Mouse (Mus musculus) kidney, postnatal 4 days (tissue): Measurements from ENCODE around the gene Usp16.
"Not testable (repeated sequence)": the region's sequence is repeated elsewhere in the genome, so short reads cannot be mapped to it uniquely, and the experiment has no call there.

Source experiments
- DNase-seq, 2 experiments: peaks; one replicate each; pipeline ENCODE4 v3.0.0; 2021; ENCODE audit warnings: mixed read lengths in 2 of 2

Gene Usp16

DNA sequence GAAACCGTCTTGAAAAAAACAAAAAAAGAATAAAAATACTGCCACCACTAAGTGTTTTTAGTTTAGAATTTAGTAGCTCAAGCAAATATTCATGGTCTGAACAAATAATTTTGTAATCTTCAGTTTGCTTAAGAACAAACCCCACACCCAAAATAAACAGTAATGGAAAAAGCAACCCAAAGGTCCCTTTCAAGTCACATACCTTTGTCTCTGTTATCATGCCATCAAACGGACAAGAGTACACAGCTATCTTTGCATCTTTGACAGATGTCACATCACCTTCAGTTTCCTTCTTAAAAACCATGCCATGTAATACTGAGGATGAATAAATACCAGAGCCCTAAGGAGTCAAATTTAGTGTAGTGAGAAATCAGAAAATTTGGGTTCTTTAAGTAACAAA, 34.1 kb downstream of the Usp16 start:
- DNase-seq, result no peak

DNA sequence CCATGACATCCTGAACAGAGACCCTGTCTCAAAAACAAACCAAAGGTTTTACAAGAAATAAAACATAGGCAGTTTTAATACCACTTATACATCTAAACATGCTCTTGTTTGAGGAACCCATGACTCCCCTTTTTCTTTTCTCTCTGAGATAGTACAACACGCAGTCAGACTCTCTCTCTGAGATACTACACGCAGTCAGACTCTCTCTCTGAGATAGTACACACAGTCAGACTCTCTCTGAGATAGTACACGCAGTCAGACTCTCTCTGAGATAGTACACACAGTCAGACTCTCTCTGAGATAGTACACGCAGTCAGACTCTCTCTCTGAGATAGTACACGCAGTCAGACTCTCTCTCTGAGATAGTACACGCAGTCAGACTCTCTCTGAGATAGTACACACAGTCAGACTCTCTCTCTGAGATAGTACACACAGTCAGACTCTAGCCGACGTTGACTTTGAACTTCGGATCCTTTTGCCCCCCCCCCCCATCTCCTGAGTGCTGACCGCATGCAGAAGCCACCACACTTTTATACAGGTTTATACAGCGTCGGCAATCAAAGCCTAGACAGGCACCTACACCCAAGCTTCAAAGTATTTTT, 37.8 kb downstream of the Usp16 start:
- DNase-seq, result not testable (repeated sequence)

DNA sequence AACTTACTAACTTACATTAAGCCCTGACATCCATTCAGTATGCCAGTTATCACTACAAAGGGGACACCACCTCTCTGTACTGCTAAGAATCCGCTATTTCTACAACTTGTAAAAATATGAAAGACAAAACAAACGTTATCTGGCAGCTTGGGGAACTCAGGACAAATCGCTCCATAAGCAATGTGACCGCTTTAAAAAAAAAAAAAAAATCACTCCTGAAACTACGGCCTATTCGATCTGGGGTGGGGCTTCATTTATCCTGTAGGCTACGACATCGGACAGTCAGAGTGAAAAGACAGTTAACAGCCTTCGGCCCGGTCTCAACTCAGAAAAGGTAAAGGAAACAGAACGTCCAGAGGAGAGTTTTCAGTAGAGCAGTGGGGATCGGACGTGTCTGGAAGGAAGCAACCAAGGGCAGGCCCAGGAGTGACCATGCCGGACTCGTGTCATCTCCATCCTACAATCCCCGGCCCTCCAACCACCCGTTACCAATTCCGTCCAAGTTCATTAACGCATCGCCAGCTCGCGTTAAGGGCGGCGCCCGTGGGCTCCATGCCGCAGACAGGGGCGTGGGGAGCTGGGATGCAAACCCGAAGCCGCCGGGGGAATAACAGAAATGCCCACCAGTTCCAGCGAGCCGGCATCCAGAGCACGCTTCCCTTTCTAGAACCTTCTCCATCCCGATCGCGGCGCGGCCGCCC, 40.6 kb downstream of the Usp16 start:
- no peak for DNase-seq

DNA sequence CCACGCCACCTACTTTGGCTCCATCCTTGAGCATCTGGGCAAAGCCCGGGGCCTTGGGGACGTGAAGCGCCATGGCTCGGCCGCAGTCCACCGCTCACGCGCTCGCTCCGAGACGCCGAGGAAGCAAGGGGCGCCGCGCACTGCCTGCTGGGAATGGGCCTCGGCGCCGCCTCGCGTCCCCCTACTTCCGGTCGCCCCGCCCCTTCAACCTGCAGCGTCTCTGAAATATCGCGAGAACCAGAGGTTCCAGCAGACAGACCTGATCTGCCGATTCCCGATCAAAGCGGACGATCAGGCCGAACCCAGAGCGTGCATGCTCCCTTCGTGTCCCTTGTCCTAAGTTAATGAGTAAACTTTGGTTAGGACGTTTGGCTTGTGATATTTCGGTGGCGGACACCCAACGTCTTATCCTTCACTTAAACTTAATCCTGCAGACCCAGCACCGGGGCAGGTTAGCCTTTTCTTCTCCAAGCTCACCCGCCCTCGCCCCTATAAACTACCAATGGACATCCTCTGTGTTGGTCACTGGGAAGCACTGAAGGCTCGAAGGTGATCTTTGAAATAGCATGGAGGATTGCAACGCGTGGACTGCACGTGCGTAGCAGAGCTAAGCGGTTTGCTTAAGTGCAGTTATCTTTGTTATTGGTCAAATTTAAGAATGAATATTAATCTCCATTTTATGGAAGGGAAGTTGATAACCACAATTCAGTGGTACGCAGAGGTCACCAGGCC, 41.4 kb downstream of the Usp16 start, which contains the start of gene Cct8:
Cct8 (minus strand) TSS at position 158 of the 732 bp plus-strand sequence.
- DNase-seq, result peak; percentile 97 to 99

DNA sequence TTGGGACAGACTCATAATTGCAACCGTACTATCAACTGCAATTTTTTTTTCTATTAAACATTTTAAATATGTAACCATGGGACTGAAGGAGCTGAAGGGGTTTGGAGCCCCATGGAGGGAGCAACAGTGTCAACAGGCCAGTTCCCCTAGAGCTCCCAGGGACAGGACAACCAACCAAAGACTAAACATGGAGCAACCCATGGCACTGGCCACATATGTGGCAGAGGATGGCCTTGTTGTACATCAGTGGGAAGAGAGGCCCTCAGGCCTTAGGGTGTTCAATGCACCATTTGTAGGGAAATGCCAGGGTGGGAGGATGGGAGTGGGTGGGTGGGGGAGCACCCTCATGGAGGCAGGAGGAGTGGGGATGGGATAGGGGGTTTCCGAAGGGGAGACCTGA, 42.2 kb downstream of the Usp16 start:
- DNase-seq, result no peak

DNA sequence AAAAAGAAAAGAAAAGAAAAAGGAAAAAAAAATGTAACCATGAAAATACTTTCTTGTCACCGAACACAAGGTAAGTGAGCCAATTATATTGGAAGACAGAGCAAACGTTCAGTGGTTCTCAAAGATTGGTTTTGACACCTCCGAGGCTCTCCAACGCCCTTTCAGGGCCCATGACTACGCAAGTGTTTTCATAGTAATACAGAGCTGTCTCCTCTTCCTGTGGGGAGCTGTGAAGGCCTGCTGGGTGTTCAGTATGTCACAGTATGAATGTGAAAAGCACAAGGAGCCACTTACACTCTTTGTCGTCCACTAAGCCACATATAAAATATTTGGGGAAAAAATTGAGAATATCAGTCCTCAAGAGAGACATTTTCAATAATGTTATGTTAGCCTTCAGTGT, 42.7 kb downstream of the Usp16 start:
- no peak for DNase-seq

DNA sequence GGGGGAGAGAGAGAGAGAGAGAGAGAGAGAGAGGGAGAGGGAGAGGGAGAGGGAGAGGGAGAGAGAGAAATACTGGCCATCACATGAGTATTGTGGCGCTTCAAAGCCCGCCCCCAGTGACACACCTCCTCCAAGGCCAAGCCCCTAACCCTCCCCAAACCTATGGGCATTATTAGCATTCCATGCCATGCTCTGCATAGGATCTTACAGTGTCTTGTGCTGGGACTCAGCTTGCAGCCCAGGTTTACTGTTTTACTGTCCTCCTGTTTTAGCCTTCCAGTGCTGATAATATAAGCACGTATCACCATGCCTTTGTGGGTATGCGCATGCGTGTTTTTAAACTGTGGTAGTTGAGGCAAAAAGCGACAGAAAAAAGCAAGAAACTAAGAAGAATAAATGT, 45.1 kb downstream of the Usp16 start:
- no peak for DNase-seq

DNA sequence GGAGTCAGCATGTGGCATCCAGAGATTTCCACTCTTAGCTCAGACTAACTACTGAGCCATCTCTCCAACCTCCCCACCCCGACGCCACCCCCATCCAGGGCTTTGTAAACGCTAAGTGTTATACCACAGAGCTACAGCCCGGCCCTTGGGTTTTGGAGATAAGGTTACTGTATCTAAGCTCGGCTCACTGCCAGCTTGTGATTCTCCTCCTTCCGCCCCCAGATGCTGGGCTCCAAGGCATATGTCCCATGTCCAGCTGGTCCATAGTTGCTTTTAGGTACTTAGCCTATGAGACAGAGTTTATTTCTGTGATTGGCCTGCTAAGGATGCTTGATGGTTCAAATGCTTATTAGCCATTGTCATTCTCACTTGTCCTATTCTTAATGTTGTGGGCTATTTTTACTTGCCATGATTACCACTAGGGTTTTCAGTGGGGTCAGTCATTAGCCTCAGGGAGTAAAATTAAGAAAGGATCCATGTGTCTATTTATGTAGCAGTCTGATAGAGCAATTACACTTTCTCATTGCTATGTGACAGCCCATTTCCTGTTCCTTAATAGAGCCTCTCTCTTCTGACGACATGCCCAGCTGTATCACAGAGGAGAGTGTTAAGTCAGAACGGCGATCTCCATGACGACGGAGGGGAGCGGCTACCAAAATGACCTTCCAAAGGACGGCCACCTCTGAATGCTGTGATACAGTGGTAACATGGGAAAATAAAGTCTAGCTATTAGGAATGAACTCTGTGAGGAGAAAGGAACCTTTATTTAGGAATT, 47.0 kb downstream of the Usp16 start:
- peak; percentile 46 to 62 for DNase-seq

DNA sequence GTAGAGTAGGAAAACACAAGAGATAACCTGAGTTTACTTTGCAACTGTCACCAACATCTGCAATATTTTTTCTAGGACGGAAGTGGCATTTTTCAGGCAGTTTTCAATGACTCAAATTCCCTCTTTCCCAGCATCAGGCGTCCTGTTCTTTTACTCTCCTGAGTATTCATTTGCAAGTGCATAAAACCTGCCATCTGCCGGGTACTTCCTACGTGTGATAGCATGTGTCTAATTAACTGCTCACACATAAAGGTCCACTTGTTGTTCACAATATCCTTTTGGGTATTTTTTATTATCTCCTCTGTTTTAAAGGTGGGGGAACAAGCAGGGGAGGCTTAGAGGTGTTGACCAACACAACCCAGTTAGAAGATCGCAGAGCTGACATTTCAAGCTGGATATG, 57.2 kb downstream of the Usp16 start:
- no peak for DNase-seq

DNA sequence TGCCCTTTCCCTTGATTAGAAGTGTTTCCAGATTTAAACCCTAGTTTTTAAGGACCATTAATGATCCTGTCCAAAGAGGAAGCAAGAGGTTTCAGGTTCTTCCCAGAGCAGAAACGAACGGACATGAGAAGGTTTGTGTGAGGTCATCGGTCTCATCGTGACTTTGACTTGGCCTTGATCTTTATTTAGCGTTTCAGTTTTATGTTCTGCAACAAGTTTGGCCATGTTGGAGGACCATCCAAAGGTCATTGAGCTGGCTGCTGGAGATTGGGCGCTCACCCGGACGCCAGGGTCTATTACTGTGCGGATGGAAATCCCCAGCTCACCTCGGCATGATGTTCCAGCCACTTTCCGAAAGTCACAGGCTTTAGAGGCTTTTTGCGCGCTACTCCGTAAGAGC, 57.8 kb downstream of the Usp16 start:
- no peak for DNase-seq

DNA sequence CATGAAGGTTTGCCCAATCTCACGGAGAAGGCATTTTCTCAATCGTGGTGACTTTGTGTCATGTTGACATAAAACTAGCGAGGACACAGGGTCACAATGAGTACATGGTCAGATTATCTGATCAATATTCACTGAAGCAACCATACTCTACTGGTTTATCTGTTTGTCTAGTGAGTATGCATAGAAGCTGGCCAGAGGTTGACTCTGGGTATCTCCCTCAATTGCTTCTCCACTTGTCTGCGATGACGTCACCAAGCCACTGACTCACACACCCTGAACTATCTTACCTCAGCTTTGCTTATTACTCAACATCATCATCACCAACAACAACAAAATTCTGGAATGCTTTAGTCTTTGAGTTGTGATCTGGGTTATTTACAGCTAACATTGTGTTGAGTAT, 69.7 kb downstream of the Usp16 start:
- no peak for DNase-seq

DNA sequence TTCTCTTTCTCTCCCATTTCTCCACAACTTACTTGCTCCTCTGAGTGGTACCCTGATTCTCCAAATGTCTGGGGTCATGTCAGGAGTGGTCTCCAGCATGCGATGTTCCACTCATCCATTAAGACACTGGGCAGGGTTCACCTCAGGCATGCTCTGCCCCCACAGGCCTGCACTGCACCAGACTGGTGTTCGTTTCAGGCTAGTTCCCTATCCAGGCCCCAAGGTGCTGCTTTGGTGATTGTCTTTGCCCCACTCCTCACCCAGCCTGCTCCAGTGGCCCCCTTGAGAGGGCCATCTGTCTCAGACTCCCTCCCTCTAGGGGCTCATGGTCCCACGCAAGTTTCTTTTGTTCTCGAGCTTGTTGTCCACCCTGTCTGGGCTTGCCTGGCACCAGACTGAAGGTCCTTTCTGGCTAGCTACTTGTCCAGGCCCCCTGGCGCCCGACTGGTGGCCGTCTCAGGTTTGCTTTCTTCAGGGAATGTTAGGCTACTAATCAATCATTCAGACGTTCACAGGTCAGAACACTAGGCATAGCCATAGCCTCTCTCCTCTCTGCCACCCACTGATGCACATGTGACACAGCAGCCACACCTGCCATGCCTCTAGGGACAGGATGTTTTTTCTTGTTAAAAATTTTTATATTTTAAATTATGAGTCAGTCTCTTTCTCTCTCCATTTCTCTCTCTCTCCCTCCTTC, 73.2 kb downstream of the Usp16 start:
- DNase-seq, result no peak

DNA sequence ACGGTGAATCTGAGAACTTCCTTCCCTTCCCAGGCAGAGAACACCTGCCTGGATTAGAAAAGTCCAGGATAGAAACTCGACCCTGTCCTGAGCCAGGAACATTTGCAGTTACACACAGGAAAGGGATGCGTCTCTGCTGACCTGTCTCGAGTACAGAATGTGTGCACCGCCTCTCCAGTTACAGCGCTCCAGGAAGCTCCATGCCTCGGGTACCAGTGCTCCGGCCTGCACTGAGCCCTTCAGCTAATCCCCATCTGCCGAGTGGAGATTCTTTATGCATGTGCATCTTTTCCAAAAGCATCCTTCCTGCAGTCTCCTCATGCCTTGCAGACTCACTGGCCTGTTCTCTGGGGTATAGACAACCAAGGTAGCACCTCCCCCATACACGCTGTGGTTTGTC, 74.3 kb downstream of the Usp16 start:
- DNase-seq, result no peak
